Mouse (Mus musculus) CD4-positive, CD25-positive, alpha-beta regulatory T cell (primary cell): ENCODE results near the gene Lrit2. TPM values are rescaled to one million over a fixed set of nuclear protein-coding genes. Genes with fewer than 3 reads are reported as not detected.

ENCODE experiments used
- polyA plus RNA-seq: library from polyadenylated mRNA; unstranded; fragments of 100-300 nt; shearing (Covaris generic); gene quantifications from one replicate; pipeline ENCODE4 v1.2.1, GENCODE M21; 2017

Gene Lrit2
- polyA plus RNA-seq: 0.06 TPM

GRCm38 (mm10) chr14:37067629-37068028 is at the start of gene Lrit2:
Gene Lrit2 (plus strand): TSS chr14:37067929.

DNA sequence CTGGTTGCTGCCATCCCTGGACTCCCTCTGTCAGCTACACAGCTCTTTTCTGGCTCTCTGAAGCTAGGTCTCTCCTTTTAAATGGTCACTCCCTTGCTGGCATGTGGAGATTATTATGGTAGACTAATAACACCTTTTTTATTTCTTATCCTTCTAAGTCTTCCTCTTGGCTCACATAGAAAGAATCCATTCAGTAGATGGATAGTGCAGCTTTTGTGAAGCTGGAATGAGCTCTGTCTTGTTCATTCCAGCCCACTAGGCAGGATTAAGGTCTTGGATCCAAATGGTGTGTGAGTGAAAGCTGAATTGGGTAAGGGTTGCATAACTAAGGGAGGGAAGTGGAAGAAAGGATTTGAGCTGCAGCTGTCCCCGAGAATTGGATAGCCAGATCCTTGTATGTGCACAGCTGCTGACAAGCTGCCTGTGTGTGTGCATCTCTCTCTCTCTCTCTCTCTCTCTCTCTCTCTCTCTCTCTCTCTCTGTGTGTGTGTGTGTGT is 18.8 kb upstream of the Lrit2 start, which contains the start of gene Rgr:
Rgr (minus strand) TSS at position 51 of the 497 bp plus-strand sequence.

DNA sequence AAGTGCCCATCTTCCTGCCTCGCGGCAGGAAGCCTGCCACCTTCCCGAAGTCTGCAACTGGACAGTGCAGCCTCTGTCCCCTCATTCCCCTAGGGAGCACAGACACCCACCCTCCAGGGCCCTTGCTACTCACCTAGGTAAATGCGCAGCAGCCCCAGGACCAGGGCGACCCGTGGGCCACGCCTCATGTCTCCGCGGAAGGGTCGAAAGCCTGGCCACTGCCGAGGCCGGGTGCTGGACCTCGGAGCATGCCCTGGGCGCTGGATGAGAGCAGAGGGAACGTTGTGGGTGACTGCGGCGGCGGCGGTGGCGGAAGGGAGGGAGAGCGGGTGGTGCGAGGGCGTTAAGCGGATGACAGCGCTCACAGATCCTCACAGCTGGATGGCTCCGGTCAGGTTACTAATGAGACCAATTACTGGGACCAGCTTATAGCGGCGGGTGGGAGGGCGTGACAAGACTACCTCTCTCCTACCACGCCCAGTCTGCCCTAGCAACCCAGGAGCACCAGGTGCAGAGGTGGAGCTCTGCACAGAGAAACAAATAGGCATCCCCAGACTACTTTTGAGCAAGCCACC is 30.3 kb downstream of the Lrit2 start, which contains the start of gene Cdhr1:
Cdhr1 (minus strand) TSS at position 392 of the 575 bp plus-strand sequence.

GRCm38 (mm10) chr14:37113922-37114321 is 46.2 kb downstream of the Lrit2 start, which contains the start of gene 2610528A11Rik:
Gene 2610528A11Rik (minus strand): TSS chr14:37114022.

Other genes starting within 250 kb of the Lrit2 start
- gene Ccser2, start 99.2 kb upstream of the Lrit2 start, polyA plus RNA-seq: 44.3 TPM
- 0.11 TPM for gene Rgr, start 19.0 kb upstream of the Lrit2 start, polyA plus RNA-seq
- not detected for gene Lrit1, start 13.1 kb upstream of the Lrit2 start, polyA plus RNA-seq
- not detected for gene Cdhr1, start 30.4 kb downstream of the Lrit2 start, polyA plus RNA-seq
- gene 2610528A11Rik, start 46.1 kb downstream of the Lrit2 start, polyA plus RNA-seq: not detected
- gene Ghitm, start 67.3 kb downstream of the Lrit2 start, polyA plus RNA-seq: 235 TPM